Mouse (Mus musculus): ENCODE measurements around the gene Tram2.

- TF ChIP-seq CTCF (IDR thresholded peaks at IDR 0.05; ENCODE audit: low read depth, low read length) (no peak), POLR2A (IDR thresholded peaks at IDR 0.05; ENCODE audit: extremely low read depth, insufficient read depth, low read length) (no peak)
Observed at GRCm38 (mm10) chr1:21023101-21023500, 55.9 kb downstream of the Tram2 start.

Measured in liver, adult 2 months (tissue).